Mouse (Mus musculus) midbrain, postnatal 0 days (tissue): ENCODE data around the gene Tpx2. TPM values are rescaled to one million over a fixed set of nuclear protein-coding genes. Genes with fewer than 3 reads are reported as not detected.

Experiments used
- ATAC-seq: fragments of 200-750 bp; cut with Nextera tagmentation; 2 replicates; pipeline ENCODE4 v1.8.0; 2017; ENCODE audit warnings: moderate number of reproducible peaks, mild to moderate bottlenecking, moderate TSS enrichment, moderate library complexity; ENCODE audit not compliant: low FRiP score
- DNase-seq: peaks from one replicate; pipeline ENCODE4 v3.0.0-alpha.2; 2015; ENCODE audit warnings: low spot score
- H3K27ac ChIP-seq: fragments of 300-500 bp; sonication (generic); 2 replicates; pipeline ENCODE4 v1.5.1; 2014; ENCODE audit warnings: low read depth, mild to moderate bottlenecking, low read length, mixed read lengths
- H3K27me3 ChIP-seq: fragments of 300-500 bp; sonication (generic); 2 replicates; pipeline ENCODE4 v1.6.1; 2014; ENCODE audit warnings: low read length, control low read depth, mixed read lengths; ENCODE audit not compliant: insufficient read depth
- H3K36me3 ChIP-seq: fragments of 300-500 bp; sonication (generic); 2 replicates; pipeline ENCODE4 v1.6.1; 2014; ENCODE audit warnings: low read length, control low read depth, mixed read lengths; ENCODE audit not compliant: insufficient read depth
- H3K4me1 ChIP-seq: fragments of 300-500 bp; sonication (generic); 2 replicates; pipeline ENCODE4 v1.6.1; 2014; ENCODE audit warnings: mild to moderate bottlenecking, control low read depth, antibody characterized with exemption, low read length, mixed read lengths; ENCODE audit not compliant: insufficient read depth
- H3K4me2 ChIP-seq: fragments of 300-500 bp; sonication (generic); 2 replicates; pipeline ENCODE4 v1.6.1; 2014; ENCODE audit warnings: low read depth, mild to moderate bottlenecking, low read length, mixed read lengths; ENCODE audit not compliant: poor library complexity, severe bottlenecking
- H3K4me3 ChIP-seq: fragments of 300-500 bp; sonication (generic); 2 replicates; pipeline ENCODE4 v1.5.1; 2014; ENCODE audit warnings: low read depth, mild to moderate bottlenecking, low read length, moderate library complexity
- H3K9ac ChIP-seq: fragments of 300-500 bp; sonication (generic); replicated peaks from 2 replicates; pipeline ENCODE4 v1.6.1; 2014; ENCODE audit warnings: mild to moderate bottlenecking, low read length, moderate library complexity, mixed read lengths; ENCODE audit not compliant: poor library complexity, severe bottlenecking
- H3K9me3 ChIP-seq: fragments of 300-500 bp; sonication (generic); 2 replicates; pipeline ENCODE4 v1.6.1; 2016; ENCODE audit warnings: low read length, control low read depth
- CTCF ChIP-seq: IDR thresholded peaks from 2 replicates; pipeline ENCODE4 v1.5.1; 2016; ENCODE audit warnings: antibody characterized with exemption, mild to moderate bottlenecking
- WGBS: fragments of 180-500 bp; shearing (Covaris S2); extraction: QIAGEN DNeasy Blood & Tissue Kit; methylation state at CpG from one replicate; pipeline ENCODE4 v1.1.7; 2014; 5-methylcytosine and 5-hydroxymethylcytosine counted together
- polyA plus RNA-seq: library from polyadenylated mRNA; unstranded; fragments of >200 nt; fragmentation: Nextera tagmentation; extraction: Ambion mirVana; gene quantifications from 2 replicates; pipeline ENCODE4 v1.2.1, GENCODE M21; 2015
- total RNA-seq: library from RNA; depleted of rRNA; stranded (reverse); fragments of >200 nt; gene quantifications from 2 replicates; pipeline ENCODE4 v1.2.3, GENCODE M21; 2014

The Tpx2 gene
- total and polyA plus RNA-seq, 2 experiments from 2014 or later: 4.7 to 4.8 TPM

- Histone ChIP-seq H3K9ac (no peak overlapping the region), H3K9me3 (no peaks in the 10 kb centered on the region), H3K27ac (no peak overlapping the region), H3K4me3 (no peak overlapping the region), H3K36me3 (no peaks in the 10 kb centered on the region), H3K4me1 (peaks cover 6% of the 10 kb centered on the region; the same call in 1 of the 2 replicates), H3K4me2 (no peak overlapping the region), H3K27me3 (no peaks in the 10 kb centered on the region)
- 91% methylated on average over 6 of the region's 6 CpGs for WGBS
- DNase-seq (no peak), ATAC-seq (no peak)
- TF ChIP-seq CTCF: no peak
These were observed 33.4 kb upstream of the Tpx2 start for GRCm38 (mm10) chr2:152814213-152814874.

- no peaks in the 10 kb centered on the region for H3K36me3 ChIP-seq
- no peak overlapping the region for H3K4me3 ChIP-seq
- H3K4me1 ChIP-seq: peaks cover 6% of the 10 kb centered on the region; the same call in 1 of the 2 replicates
- no peak for TF ChIP-seq CTCF
- H3K27me3 ChIP-seq: no peaks in the 10 kb centered on the region
- no peak for DNase-seq
- no peak for ATAC-seq
- no peaks in the 10 kb centered on the region for H3K9me3 ChIP-seq
- no peak overlapping the region for H3K27ac ChIP-seq
- WGBS: 76% methylated on average over 7 of the region's 7 CpGs
- no peak overlapping the region for H3K9ac ChIP-seq
- H3K4me2 ChIP-seq: no peak overlapping the region
These were observed 31.7 kb upstream of the Tpx2 start for GRCm38 (mm10) chr2:152815879-152816656.

GRCm38 (mm10) chr2:152816657-152817348 is 31.0 kb upstream of the Tpx2 start:
- no peak for DNase-seq
- 88% methylated on average over 3 of the region's 3 CpGs for WGBS

DNA sequence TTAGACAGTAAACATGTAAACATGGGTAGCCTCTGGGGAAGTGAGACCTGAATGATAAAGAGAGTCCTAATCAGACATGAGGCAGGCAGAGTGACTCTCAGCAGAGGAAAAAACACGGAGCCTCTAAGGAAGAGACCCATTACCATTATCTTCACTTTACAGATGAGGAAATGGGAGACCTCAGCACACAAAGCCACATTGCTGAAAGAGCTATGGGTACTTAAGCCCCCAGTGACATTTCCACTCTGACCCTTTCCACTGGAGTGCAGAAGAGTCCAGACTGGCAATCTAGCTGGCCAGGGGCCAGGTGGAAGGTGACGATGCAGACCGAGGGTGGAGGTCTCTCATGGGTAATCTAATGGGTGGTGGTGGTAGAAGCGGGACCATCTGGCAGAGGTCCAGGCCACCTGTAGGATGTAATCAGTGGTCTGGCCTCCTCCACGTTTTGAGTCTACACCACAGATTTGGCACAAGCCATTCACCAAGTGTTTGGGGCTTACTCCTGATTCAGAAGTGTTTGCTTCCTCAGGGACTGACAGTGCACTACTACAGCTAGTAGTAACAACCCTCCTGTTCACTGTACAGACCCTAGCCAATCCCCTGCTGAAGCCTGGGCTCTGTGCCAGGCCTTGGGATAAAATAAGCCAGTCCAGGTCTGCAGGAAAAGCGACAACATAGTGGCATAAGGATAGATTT is 30.0 kb upstream of the Tpx2 start:
- Histone ChIP-seq H3K27me3 (no peaks in the 10 kb centered on the region), H3K27ac (0 out of 2 replicates have a peak overlapping the region, but pooled peaks have one; percentile 6), H3K36me3 (no peaks in the 10 kb centered on the region), H3K4me2 (no peak overlapping the region), H3K9me3 (no peaks in the 10 kb centered on the region), H3K9ac (no peak overlapping the region), H3K4me3 (no peak overlapping the region), H3K4me1 (peaks cover 8% of the 10 kb centered on the region; the same call in 1 of the 2 replicates)
- no peak for TF ChIP-seq CTCF
- DNase-seq (peak; percentile 70), ATAC-seq (no peak)
- WGBS: 55% methylated on average over 6 of the region's 6 CpGs

More at GRCm38 (mm10) chr2:152816657-152817348, 31.0 kb upstream of the Tpx2 start:
- Histone ChIP-seq H3K9me3 (no peaks in the 10 kb centered on the region), H3K4me2 (no peak overlapping the region), H3K9ac (no peak overlapping the region), H3K4me1 (peaks cover 8% of the 10 kb centered on the region; the same call in 1 of the 2 replicates), H3K27me3 (no peaks in the 10 kb centered on the region), H3K27ac (no peak overlapping the region), H3K36me3 (no peaks in the 10 kb centered on the region), H3K4me3 (no peak overlapping the region)
- no peak for ATAC-seq
- TF ChIP-seq CTCF: no peak

DNA sequence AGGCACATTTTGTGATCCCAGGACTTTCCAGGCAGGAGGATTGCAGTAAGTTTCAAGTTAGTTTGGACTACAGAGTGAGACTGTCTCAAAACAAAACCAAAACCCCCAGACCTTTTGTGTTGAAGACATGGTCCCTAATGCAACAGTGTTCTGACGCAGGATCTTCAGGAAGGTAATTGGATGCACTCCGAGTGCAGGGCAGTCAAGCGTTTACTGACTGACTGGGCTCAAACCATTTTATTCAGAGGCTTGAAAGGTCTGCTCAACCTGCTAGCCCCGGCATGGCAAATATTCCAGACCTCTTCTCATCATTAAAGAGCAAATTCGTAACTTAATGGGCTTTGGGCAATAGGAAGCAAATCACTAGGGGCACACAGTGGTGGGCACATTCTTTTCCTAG is 29.1 kb upstream of the Tpx2 start:
- Histone ChIP-seq H3K27ac (0 out of 2 replicates have a peak overlapping the region, but pooled peaks have one; percentile 6), H3K4me3 (no peak overlapping the region), H3K36me3 (no peaks in the 10 kb centered on the region), H3K9ac (no peak overlapping the region), H3K27me3 (no peaks in the 10 kb centered on the region), H3K4me1 (peaks cover 8% of the 10 kb centered on the region; the same call in 1 of the 2 replicates), H3K9me3 (no peaks in the 10 kb centered on the region), H3K4me2 (no peak overlapping the region)
- no peak for TF ChIP-seq CTCF
- no peak for DNase-seq
- 45% methylated on average over 5 of the region's 5 CpGs for WGBS
- no peak for ATAC-seq
